Mouse (Mus musculus) embryonic facial prominence, embryonic 10.5 days (tissue): ENCODE data around the gene Nat8f7. TPM values are rescaled to one million over a fixed set of nuclear protein-coding genes. Genes with fewer than 3 reads are reported as not detected.
"Not testable (repeated sequence)": the region's sequence is repeated elsewhere in the genome, so short reads cannot be mapped to it uniquely, and the experiment has no call there.

ENCODE experiments used
- DNase-seq: peaks from one replicate; pipeline ENCODE4 v3.0.0-alpha.2; 2017; ENCODE audit warnings: low spot score
- H3K27ac ChIP-seq: fragments of 300-500 bp; sonication (generic); replicated peaks from 2 replicates; pipeline ENCODE4 v1.5.1; 2016; ENCODE audit warnings: mild to moderate bottlenecking
- H3K27me3 ChIP-seq: fragments of 300-500 bp; sonication (generic); replicated peaks from 2 replicates; pipeline ENCODE4 v1.6.1; 2016; ENCODE audit warnings: low read depth, mild to moderate bottlenecking; ENCODE audit not compliant: poor library complexity, severe bottlenecking
- H3K36me3 ChIP-seq: fragments of 300-500 bp; sonication (generic); replicated peaks from 2 replicates; pipeline ENCODE4 v1.6.1; 2016; ENCODE audit warnings: mild to moderate bottlenecking, moderate library complexity
- H3K4me1 ChIP-seq: fragments of 300-500 bp; sonication (generic); 2 replicates; pipeline ENCODE4 v1.6.1; 2016
- H3K4me3 ChIP-seq: fragments of 300-500 bp; sonication (generic); 2 replicates; pipeline ENCODE4 v1.5.1; 2016; ENCODE audit warnings: mild to moderate bottlenecking, moderate library complexity
- H3K9me3 ChIP-seq: fragments of 300-500 bp; sonication (generic); 2 replicates; pipeline ENCODE4 v1.6.1; 2016; ENCODE audit warnings: mild to moderate bottlenecking
- WGBS: fragments of 180-500 bp; shearing (Covaris S2); methylation state at CpG from one replicate; pipeline ENCODE4 v1.1.7; 2016; 5-methylcytosine and 5-hydroxymethylcytosine counted together
- microRNA-seq: library from miRNA; unstranded; fragments of <30 nt; microRNA quantifications from one replicate; pipeline ENCODE4, GENCODE M21; 2017
- polyA plus RNA-seq: library from polyadenylated mRNA; unstranded; fragments of >200 nt; fragmentation: Nextera tagmentation; extraction: Ambion mirVana; gene quantifications from 2 replicates; pipeline ENCODE4 v1.2.1, GENCODE M21; 2016

Gene Nat8f7
- not detected in 2 replicates for polyA plus RNA-seq

DNA sequence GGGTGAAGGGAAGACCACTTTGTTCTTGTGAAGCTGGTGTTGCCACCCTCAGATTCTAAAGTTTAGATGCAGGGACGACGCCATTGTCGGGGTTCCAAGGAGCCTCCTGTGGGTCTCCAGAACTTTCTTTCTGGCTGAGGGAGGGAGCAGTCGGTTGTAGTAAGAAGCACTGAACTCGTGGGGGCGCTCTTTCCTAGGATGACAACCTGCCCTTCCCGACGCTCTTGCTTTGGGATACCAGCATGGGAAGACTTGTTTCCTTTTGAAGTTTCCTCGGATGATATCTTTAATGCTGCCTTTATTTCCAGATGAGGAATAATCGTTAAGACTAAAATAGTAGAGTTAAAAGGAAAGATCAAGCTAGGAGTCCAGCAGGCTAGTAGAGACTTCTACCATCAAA, at the start of gene Nat8f7:
Gene Nat8f7 (minus strand): TSS at position 101 of the 400 bp plus-strand sequence.
- DNase-seq, H3K36me3 ChIP-seq, H3K4me3 ChIP-seq, H3K27ac ChIP-seq, H3K4me1 ChIP-seq, H3K9me3 ChIP-seq, H3K27me3 ChIP-seq: not testable (repeated sequence)
- 83% methylated on average over 10 of the region's 10 CpGs for whole genome bisulfite sequencing

DNA sequence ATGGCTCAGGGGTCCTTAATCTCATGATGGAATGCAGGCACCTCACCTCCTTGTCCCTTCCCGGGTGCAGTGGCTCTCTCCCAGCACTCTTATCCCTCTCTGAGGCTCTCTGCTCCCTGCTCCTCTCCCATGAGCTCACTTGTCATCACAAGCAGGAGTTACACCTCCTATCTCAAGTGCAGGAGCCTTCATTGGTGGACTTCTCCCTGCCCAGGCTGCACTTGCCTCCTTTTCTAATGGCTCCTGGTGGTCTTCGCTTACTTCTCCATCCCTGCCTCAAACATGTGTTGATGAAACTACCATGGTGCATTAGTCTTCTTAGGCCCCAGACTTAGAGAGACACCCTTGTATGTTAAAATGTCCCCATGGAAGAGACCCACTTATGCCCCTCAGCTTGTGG, 49.7 kb upstream of the Nat8f7 start:
- H3K27ac ChIP-seq, DNase-seq, H3K27me3 ChIP-seq, H3K36me3 ChIP-seq, H3K9me3 ChIP-seq, H3K4me3 ChIP-seq, H3K4me1 ChIP-seq: not testable (repeated sequence)
- WGBS: 68% methylated on average over 2 of the region's 2 CpGs

DNA sequence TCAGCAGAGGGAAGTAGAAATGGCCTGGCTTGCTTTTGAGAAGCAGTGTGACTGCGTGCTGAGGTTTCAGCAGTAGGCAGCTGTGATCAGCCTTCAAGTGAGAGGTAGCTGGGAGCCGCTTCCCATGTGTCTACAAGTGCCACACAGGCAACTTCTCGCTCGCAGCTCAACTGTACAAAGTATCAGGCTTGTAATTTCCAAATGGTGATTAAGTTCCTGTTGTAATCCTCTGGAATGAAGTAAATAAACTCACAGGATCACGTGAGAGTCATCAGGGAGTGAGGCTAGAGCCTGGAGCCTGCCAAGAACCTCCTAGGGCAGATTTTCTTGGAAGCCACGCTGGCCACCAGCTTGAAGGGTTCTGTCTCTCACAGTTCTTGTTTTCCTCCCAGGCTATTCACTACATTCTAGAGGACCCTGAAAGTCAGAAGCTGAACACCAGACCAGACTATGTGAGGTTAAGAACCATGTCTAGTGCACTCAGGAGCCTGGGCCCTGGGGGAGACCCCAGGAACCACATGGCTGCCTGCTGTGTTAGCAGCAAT, 42.8 kb upstream of the Nat8f7 start:
- H3K4me3 ChIP-seq, H3K9me3 ChIP-seq, H3K27ac ChIP-seq, H3K27me3 ChIP-seq, H3K36me3 ChIP-seq, DNase-seq, H3K4me1 ChIP-seq: not testable (repeated sequence)
- WGBS: 71% methylated on average over 4 of the region's 6 CpGs

DNA sequence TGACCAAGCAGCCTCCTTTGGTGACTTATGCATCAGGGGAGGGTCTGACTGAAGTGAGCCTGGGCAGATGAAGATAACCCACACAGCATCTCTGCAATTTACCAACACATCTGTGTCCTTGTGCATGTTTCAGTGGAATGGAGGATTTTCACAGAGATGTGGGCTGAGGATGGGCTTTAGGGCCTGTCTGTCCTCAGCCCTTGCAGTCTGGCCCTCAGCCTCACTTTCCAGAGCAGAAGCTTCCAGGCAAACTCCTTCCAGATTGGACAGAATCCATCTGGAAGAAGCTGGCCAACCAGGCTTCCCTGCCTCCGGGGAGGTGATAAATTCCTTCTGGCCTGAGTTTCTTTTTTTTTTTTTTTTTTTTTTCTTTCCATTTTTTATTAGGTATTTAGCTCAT, 3.4 kb downstream of the Nat8f7 start:
- not testable (repeated sequence) for H3K27me3 ChIP-seq, H3K27ac ChIP-seq
- WGBS: 100% methylated on average over 1 of the region's 1 CpGs

DNA sequence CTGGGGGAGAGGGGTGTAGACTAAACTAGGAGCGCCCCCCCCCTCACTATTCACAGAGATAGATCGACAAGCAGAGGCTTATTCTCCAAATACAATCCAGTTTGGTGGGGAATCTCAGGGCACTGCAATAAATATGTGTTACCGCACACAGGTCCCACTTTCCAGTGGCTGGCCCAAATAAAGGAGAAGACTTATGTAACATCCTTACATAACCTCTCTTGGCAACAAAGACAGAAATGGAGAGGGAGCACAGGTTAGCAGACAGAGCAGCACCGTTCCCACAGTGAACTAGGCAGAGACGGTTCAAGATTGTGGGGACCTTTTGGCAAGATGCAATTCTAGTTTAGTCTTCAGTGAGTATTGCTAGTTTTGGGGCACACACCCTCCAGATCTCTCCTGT, 3.8 kb downstream of the Nat8f7 start:
- not testable (repeated sequence) for DNase-seq, H3K36me3 ChIP-seq, H3K4me1 ChIP-seq, H3K9me3 ChIP-seq, H3K4me3 ChIP-seq, H3K27ac ChIP-seq, H3K27me3 ChIP-seq
- WGBS: 92% methylated on average over 5 of the region's 5 CpGs

More for the DNA sequence above, 3.4 kb downstream of the Nat8f7 start:
- H3K4me1 ChIP-seq, H3K4me3 ChIP-seq, H3K36me3 ChIP-seq, DNase-seq, H3K9me3 ChIP-seq: not testable (repeated sequence)

DNA sequence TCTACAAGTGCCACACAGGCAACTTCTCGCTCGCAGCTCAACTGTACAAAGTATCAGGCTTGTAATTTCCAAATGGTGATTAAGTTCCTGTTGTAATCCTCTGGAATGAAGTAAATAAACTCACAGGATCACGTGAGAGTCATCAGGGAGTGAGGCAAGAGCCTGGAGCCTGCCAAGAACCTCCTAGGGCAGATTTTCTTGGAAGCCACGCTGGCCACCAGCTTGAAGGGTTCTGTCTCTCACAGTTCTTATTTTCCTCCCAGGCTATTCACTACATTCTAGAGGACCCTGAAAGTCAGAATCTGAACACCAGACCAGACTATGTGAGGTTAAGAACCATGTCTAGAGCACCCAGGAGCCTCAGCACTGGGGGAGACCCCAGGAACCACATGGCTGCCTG, 11.1 kb downstream of the Nat8f7 start:
- not testable (repeated sequence) for H3K36me3 ChIP-seq, H3K9me3 ChIP-seq, DNase-seq, H3K4me1 ChIP-seq, H3K27ac ChIP-seq, H3K4me3 ChIP-seq, H3K27me3 ChIP-seq
- 81% methylated on average over 2 of the region's 4 CpGs for WGBS

Small RNA genes within 50 kb of the gene (microRNA-seq; reads per million reads assigned to microRNA genes)
- gene Gm27317: not detected

Other genes starting within 250 kb of the Nat8f7 start
- gene Fbxo41, start 210.2 kb downstream of the Nat8f7 start, polyA plus RNA-seq: 0.30 and 0.46 TPM in 2 replicates
- not detected in 2 replicates for gene Egr4, start 199.6 kb downstream of the Nat8f7 start, polyA plus RNA-seq
- gene Alms1, start 125.7 kb downstream of the Nat8f7 start, polyA plus RNA-seq: 10.2 and 11.3 TPM in 2 replicates
- gene Nat8f3, start 52.5 kb upstream of the Nat8f7 start, polyA plus RNA-seq: 0.21 TPM in 1 of 2 replicates, not detected in the other
- not detected in 2 replicates for gene Nat8f6, start 107.7 kb upstream of the Nat8f7 start, polyA plus RNA-seq
- gene Nat8f5, start 107.8 kb upstream of the Nat8f7 start, polyA plus RNA-seq: not detected in 2 replicates
- not detected in 2 replicates for gene Nat8, start 118.9 kb upstream of the Nat8f7 start, polyA plus RNA-seq
- not detected in 2 replicates for gene Nat8f2, start 156.0 kb upstream of the Nat8f7 start, polyA plus RNA-seq
- gene Nat8f4, start 191.7 kb upstream of the Nat8f7 start, polyA plus RNA-seq: 2.8 and 3.3 TPM in 2 replicates
- 29.0 and 36.7 TPM in 2 replicates for gene Tprkb, start 198.7 kb upstream of the Nat8f7 start, polyA plus RNA-seq
- 3.8 and 5.5 TPM in 2 replicates for gene Nat8f1, start 202.5 kb upstream of the Nat8f7 start, polyA plus RNA-seq
- 38.7 and 39.9 TPM in 2 replicates for gene Dusp11, start 248.5 kb upstream of the Nat8f7 start, polyA plus RNA-seq